Comparison of ENCODE assay signal across 16 mouse cellular contexts in the genomic region with DNA sequence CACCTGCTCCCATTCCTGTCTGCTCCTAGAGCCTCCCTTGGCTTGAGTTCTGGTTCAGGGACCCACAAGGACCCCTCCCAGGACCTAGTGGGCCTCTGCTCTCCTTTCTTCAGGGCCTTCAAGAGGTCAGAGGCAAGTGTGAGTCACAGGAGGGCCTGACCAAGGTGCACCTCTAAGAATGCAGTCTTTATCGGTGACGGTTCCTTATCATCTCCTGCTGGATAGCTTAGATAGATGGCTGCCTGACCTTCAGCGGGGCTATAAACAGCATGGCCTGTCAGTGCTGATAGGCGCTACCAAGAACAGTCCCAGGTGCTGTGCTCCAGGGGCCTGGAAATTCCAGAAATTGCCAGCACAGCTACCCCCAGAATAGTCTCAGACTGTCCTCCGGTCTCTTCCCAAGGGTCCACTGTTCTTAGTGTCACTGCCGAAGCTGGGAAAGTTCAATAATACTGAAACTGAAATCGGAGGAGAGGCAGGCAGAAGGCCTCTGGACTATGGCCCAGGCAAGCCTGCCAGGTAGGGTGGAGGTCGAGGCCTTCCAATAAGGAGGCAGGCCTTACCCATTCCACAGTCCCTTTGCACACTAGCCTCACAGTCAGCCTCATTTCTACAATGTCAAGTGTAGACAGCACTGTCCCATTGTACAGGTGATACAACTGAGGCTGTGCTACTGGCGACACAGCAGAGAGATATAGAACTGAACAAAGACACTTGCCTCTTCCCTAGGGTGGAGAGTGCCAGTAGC. TPM values are rescaled to one million over a fixed set of nuclear protein-coding genes. Genes with fewer than 3 reads are reported as not detected.
DNase-seq lines count a peak whose midpoint lies in the region; ATAC-seq lines count a peak whose summit lies in the region.
"Had no signal": no experiment of that assay in that cellular context is flagged by ENCODE, and none has a peak within 500 bp of the region (broad histone marks: within the 10 kb centered on the region; RNA-seq: fewer than 3 reads in every experiment).

No protein-coding gene starts in this region.

- no peaks in the 10 kb centered on the region for H3K9me3 ChIP-seq in heart, embryonic 10.5 days
- no peaks in the 10 kb centered on the region for H3K9me3 ChIP-seq in intestine, embryonic 15.5 days
- no peaks in the 10 kb centered on the region for H3K9me3 ChIP-seq in stomach, embryonic 15.5 days
- H3K9me3 ChIP-seq: embryonic facial prominence, embryonic 15.5 days; limb, embryonic 10.5 days; midbrain, embryonic 15.5 days had no signal

- H3K4me2 ChIP-seq in intestine, embryonic 15.5 days (replicated peaks): 0 out of 2 replicates have a peak overlapping the region, but pooled peaks have one; percentile 17
- H3K4me2 ChIP-seq in stomach, embryonic 15.5 days: no peak overlapping the region
- H3K4me2 ChIP-seq: embryonic facial prominence, embryonic 15.5 days; midbrain, embryonic 15.5 days had no signal

- no peak overlapping the region for H3K9ac ChIP-seq in intestine, embryonic 15.5 days
- no peak overlapping the region for H3K9ac ChIP-seq in stomach, embryonic 15.5 days
- H3K9ac ChIP-seq: embryonic facial prominence, embryonic 15.5 days; midbrain, embryonic 15.5 days had no signal

- peaks cover 79% of the 10 kb centered on the region for H3K4me1 ChIP-seq in heart, embryonic 10.5 days
- peaks cover 21% of the 10 kb centered on the region for H3K4me1 ChIP-seq in intestine, embryonic 15.5 days (replicated peaks)
- H3K4me1 ChIP-seq in stomach, embryonic 15.5 days: peaks cover 5% of the 10 kb centered on the region; the same call in 1 of the 2 replicates
- H3K4me1 ChIP-seq: embryonic facial prominence, embryonic 15.5 days; midbrain, embryonic 15.5 days had no signal

- peak; percentile 41 for DNase-seq in kidney, adult 11 months
- DNase-seq in kidney, postnatal 14 days: no peak
- DNase-seq in heart, embryonic 10.5 days (ENCODE audit: low spot score): no peak
- no peak for DNase-seq in gastrocnemius, postnatal 10 days
- DNase-seq in lung, postnatal 36 days: no peak
- DNase-seq: cerebellum, postnatal 25 days had no signal

- peak overlapping the region; percentile 66 for H3K4me3 ChIP-seq in heart, embryonic 10.5 days
- H3K4me3 ChIP-seq in intestine, embryonic 15.5 days (replicated peaks): no peak overlapping the region
- H3K4me3 ChIP-seq in stomach, embryonic 15.5 days (replicated peaks): no peak overlapping the region
- H3K4me3 ChIP-seq: embryonic facial prominence, embryonic 15.5 days; limb, embryonic 10.5 days; midbrain, embryonic 15.5 days had no signal

- ATAC-seq in intestine, embryonic 15.5 days: peak; percentile 78
- ATAC-seq in stomach, embryonic 15.5 days (ENCODE audit: insufficient read depth, low FRiP score, low read depth): 0 out of 2 replicates have a peak, but pooled peaks have one; percentile 8
- ATAC-seq: CD4-positive, CD25-positive, alpha-beta regulatory T cell, adult 4 months; midbrain, embryonic 15.5 days; Patski had no signal

- 33% methylated on average over 9 of the region's 9 CpGs for WGBS in heart, embryonic 10.5 days
- WGBS in intestine, embryonic 15.5 days: 49% methylated on average over 9 of the region's 9 CpGs
- 58% methylated on average over 9 of the region's 9 CpGs for WGBS in stomach, embryonic 15.5 days

- no peaks in the 10 kb centered on the region for H3K27me3 ChIP-seq in heart, embryonic 10.5 days (ENCODE audit: insufficient read depth, poor library complexity, severe bottlenecking)
- no peaks in the 10 kb centered on the region for H3K27me3 ChIP-seq in intestine, embryonic 15.5 days (replicated peaks)
- H3K27me3 ChIP-seq in stomach, embryonic 15.5 days (replicated peaks): no peaks in the 10 kb centered on the region
- H3K27me3 ChIP-seq: embryonic facial prominence, embryonic 15.5 days; midbrain, embryonic 15.5 days; Patski had no signal

- peaks cover 43% of the 10 kb centered on the region for H3K36me3 ChIP-seq in heart, embryonic 10.5 days
- H3K36me3 ChIP-seq in intestine, embryonic 15.5 days: no peaks in the 10 kb centered on the region
- H3K36me3 ChIP-seq in stomach, embryonic 15.5 days: no peaks in the 10 kb centered on the region
- H3K36me3 ChIP-seq: embryonic facial prominence, embryonic 15.5 days; limb, embryonic 10.5 days; midbrain, embryonic 15.5 days had no signal

- H3K27ac ChIP-seq in heart, embryonic 10.5 days: peak overlapping the region; percentile 94
- peak overlapping the region; percentile 82 for H3K27ac ChIP-seq in intestine, embryonic 15.5 days
- H3K27ac ChIP-seq in stomach, embryonic 15.5 days: no peak overlapping the region
- H3K27ac ChIP-seq: embryonic facial prominence, embryonic 15.5 days; limb, embryonic 10.5 days; midbrain, embryonic 15.5 days had no signal

RNA-seq across cellular contexts. Expression of a gene that starts 3.0 kb away (rescaled TPM):
- 136 and 219 TPM in 2 replicates for polyA plus RNA-seq in heart, embryonic 10.5 days (2016; fragmentation: Nextera tagmentation; extraction: Ambion mirVana)
- 7.6 and 7.8 TPM in 2 replicates for polyA plus RNA-seq in intestine, embryonic 15.5 days (2015; fragmentation: Nextera tagmentation; extraction: Ambion mirVana)
- 2.5 and 4.1 TPM in 2 replicates for polyA plus RNA-seq in stomach, embryonic 15.5 days (2015; fragmentation: Nextera tagmentation; extraction: Ambion mirVana)
- 1,000 to 10,000 TPM; 1,336 to 1,359 TPM for total RNA-seq in gastrocnemius, postnatal 10 days (2021)
- polyA plus RNA-seq: CD4-positive, CD25-positive, alpha-beta regulatory T cell, adult 4 months had no signal

RNA-seq across cellular contexts. Expression of a gene that starts 14.4 kb away (rescaled TPM):
- polyA plus RNA-seq in heart, embryonic 10.5 days (2016; fragmentation: Nextera tagmentation; extraction: Ambion mirVana): 4.1 and 5.9 TPM in 2 replicates
- polyA plus RNA-seq in intestine, embryonic 15.5 days (2015; fragmentation: Nextera tagmentation; extraction: Ambion mirVana): 0.37 TPM in 1 of 2 replicates, not detected in the other
- not detected in 2 replicates for polyA plus RNA-seq in stomach, embryonic 15.5 days (2015; fragmentation: Nextera tagmentation; extraction: Ambion mirVana)
- total RNA-seq in gastrocnemius, postnatal 10 days (2021): not detected
- total RNA-seq: hematopoietic stem cell, adult 5-6 weeks had no signal
- polyA plus RNA-seq: brain, embryonic 14.5 days; CD4-positive, CD25-positive, alpha-beta regulatory T cell, adult 4 months; limb, embryonic 10.5 days; midbrain, embryonic 15.5 days; neural tube, embryonic 14.5 days; Patski had no signal

Comparison
In these comparisons a context has a peak if more than half of its experiments do, and no peak if none do; other contexts are left out.
1. RNA of a gene that starts 3.0 kb away (polyA plus RNA-seq): 136 to 219 TPM in heart, embryonic 10.5 days; 7.6 to 7.8 TPM in intestine, embryonic 15.5 days and 2.5 to 4.1 TPM in stomach, embryonic 15.5 days; every median in the first group is over 10 times any median in the second.